Mouse (Mus musculus) heart, postnatal 0 days (tissue): ENCODE data around the gene Zfp280d. TPM values are rescaled to one million over a fixed set of nuclear protein-coding genes. Genes with fewer than 3 reads are reported as not detected.

ENCODE experiments used
- ATAC-seq: fragments of 200-750 bp; cut with Nextera tagmentation; 2 replicates; pipeline ENCODE4 v1.8.0; 2017; ENCODE audit warnings: low read depth, moderate number of reproducible peaks, moderate library complexity; ENCODE audit not compliant: insufficient read depth
- DNase-seq: peaks from one replicate; pipeline ENCODE4 v3.0.0-alpha.2; 2016; ENCODE audit warnings: low spot score
- H3K27ac ChIP-seq: fragments of 300-500 bp; sonication (generic); 2 replicates; pipeline ENCODE4 v1.5.1; 2014; ENCODE audit warnings: low read depth, mild to moderate bottlenecking
- H3K27me3 ChIP-seq: fragments of 300-500 bp; sonication (generic); 2 replicates; pipeline ENCODE4 v1.6.1; 2014; ENCODE audit warnings: low read length, mixed read lengths; ENCODE audit not compliant: control insufficient read depth, insufficient read depth
- H3K36me3 ChIP-seq: fragments of 300-500 bp; sonication (generic); replicated peaks from 2 replicates; pipeline ENCODE4 v1.6.1; 2014; ENCODE audit warnings: low read length, mixed read lengths; ENCODE audit not compliant: control insufficient read depth, insufficient read depth
- H3K4me1 ChIP-seq: fragments of 300-500 bp; sonication (generic); 2 replicates; pipeline ENCODE4 v1.6.1; 2014; ENCODE audit warnings: antibody characterized with exemption; ENCODE audit not compliant: control insufficient read depth, insufficient read depth
- H3K4me2 ChIP-seq: fragments of 300-500 bp; sonication (generic); 2 replicates; pipeline ENCODE4 v1.6.1; 2014; ENCODE audit warnings: low read depth, mild to moderate bottlenecking, low read length, moderate library complexity
- H3K4me3 ChIP-seq: fragments of 300-500 bp; sonication (generic); 2 replicates; pipeline ENCODE4 v1.5.1; 2014; ENCODE audit warnings: low read depth, low read length
- H3K9ac ChIP-seq: fragments of 300-500 bp; sonication (generic); replicated peaks from 2 replicates; pipeline ENCODE4 v1.6.1; 2014; ENCODE audit warnings: low read depth, low read length, mixed read lengths
- H3K9me3 ChIP-seq: fragments of 300-500 bp; sonication (generic); replicated peaks from 2 replicates; pipeline ENCODE4 v1.6.1; 2016; ENCODE audit warnings: low read length; ENCODE audit not compliant: control insufficient read depth
- CTCF ChIP-seq: IDR thresholded peaks from 2 replicates; pipeline ENCODE4 v1.5.1; 2016; ENCODE audit warnings: antibody characterized with exemption, control low read depth, low read depth
- EP300 ChIP-seq: IDR thresholded peaks from 2 replicates; pipeline ENCODE4 v1.6.1; 2016; ENCODE audit warnings: antibody characterized with exemption, low read depth
- WGBS: fragments of 180-500 bp; shearing (Covaris S2); extraction: QIAGEN DNeasy Blood & Tissue Kit; methylation state at CpG from one replicate; pipeline ENCODE4 v1.1.7; 2014; 5-methylcytosine and 5-hydroxymethylcytosine counted together
- polyA plus RNA-seq: library from polyadenylated mRNA; unstranded; fragments of >200 nt; fragmentation: Nextera tagmentation; extraction: Ambion mirVana; gene quantifications from 2 replicates; pipeline ENCODE4 v1.2.1, GENCODE M21; 2015
- total RNA-seq: library from RNA; depleted of rRNA; stranded (reverse); fragments of >200 nt; gene quantifications from 2 replicates; pipeline ENCODE4 v1.2.3, GENCODE M21; 2014; ENCODE audit warnings: low replicate concordance

Gene Zfp280d
- total and polyA plus RNA-seq, 2 experiments from 2014 or later = 15.5 to 40.9 TPM

DNA sequence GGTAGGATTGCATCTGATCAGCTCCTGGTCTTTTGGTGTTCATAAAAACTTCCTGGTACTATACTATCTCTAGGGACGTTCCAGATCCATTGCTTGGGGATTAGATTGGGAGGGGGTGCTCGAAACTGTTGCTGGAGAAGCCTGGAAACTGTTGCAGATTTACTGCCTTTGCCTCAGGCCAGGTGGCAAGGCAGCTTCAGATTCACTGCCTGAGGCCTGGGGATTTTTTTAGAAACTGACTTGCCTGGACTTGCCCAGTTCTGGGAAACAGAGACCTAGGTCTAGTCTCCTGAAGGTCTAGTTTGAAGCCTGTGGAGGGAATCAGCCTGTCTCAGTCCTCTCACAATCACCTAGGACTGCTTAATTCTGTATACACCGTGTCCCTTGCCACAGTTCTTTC lies 9.8 kb upstream of the Zfp280d start:
- ATAC-seq (no peak), DNase-seq (no peak)
- no peak overlapping the region for H3K27ac ChIP-seq
- TF ChIP-seq CTCF (no peak), EP300 (no peak)
- no peaks in the 10 kb centered on the region for H3K36me3 ChIP-seq
- H3K4me3 ChIP-seq = no peak overlapping the region
- no peak overlapping the region for H3K9ac ChIP-seq
- H3K27me3 ChIP-seq = no peaks in the 10 kb centered on the region
- 70% methylated on average over 3 of the region's 3 CpGs for WGBS
- 0 out of 2 replicates have a peak, but pooled peaks cover 3% of the 10 kb centered on the region for H3K9me3 ChIP-seq
- H3K4me1 ChIP-seq = no peaks in the 10 kb centered on the region
- no peak overlapping the region for H3K4me2 ChIP-seq

GRCm38 (mm10) chr9:72270146-72270545 lies 4.5 kb upstream of the Zfp280d start:
- Histone ChIP-seq H3K4me2 (no peak overlapping the region), H3K36me3 (no peaks in the 10 kb centered on the region), H3K4me3 (no peak overlapping the region), H3K27ac (no peak overlapping the region), H3K27me3 (no peaks in the 10 kb centered on the region), H3K4me1 (no peaks in the 10 kb centered on the region), H3K9ac (no peak overlapping the region), H3K9me3 (0 out of 2 replicates have a peak, but pooled peaks cover 3% of the 10 kb centered on the region)
- WGBS = 86% methylated on average over 1 of the region's 1 CpGs
- ATAC-seq (no peak), DNase-seq (no peak)
- TF ChIP-seq EP300 (no peak), CTCF (no peak)

DNA sequence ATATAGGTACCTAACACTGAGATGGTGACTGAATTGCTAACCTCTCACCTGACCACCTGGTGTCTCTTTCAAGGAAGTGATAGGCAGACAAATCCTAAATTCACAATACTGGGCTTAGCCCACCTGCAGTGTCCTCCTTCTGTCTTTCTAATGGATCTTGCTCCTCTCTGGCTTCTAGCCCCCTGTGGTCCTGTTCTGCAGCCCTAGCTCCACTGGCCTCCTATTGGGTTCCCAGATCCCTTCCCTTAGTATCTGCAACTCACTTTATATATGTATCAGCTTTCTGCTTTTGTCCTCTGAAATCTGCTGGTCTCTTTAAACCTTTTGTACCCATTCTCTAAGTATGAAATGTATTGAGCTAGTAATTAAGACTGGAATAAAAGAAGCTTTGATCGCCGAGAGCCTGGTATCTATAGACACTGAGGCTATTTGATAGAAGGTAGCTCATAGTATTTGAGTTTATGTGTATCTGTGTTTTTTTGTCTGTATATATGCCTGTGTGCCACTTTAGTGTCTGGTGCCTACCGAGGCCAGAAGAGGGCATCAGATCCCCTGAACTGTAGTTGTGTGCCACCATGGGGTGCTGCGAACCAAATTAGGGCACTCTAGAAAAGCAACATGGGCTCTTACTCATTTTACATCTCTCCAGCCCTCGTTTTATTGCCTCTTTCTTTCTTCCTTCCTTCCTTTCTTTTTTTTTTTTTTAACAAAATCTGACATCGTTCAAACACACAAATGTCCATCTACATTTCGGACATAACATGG lies 832 bp upstream of the Zfp280d start:
- H3K27me3 ChIP-seq = no peaks in the 10 kb centered on the region

GRCm38 (mm10) chr9:72275101-72275978 lies 680 bp downstream of the Zfp280d start:
- Histone ChIP-seq H3K36me3 (no peaks in the 10 kb centered on the region), H3K4me2 (peak overlapping the region; percentile 60), H3K9me3 (no peaks in the 10 kb centered on the region), H3K4me3 (peak overlapping the region; percentile 64), H3K27ac (peak overlapping the region; percentile 95), H3K4me1 (0 out of 2 replicates have a peak, but pooled peaks cover 5% of the 10 kb centered on the region), H3K27me3 (no peaks in the 10 kb centered on the region), H3K9ac (peak overlapping the region; percentile 92)
- ATAC-seq (peak; percentile 82), DNase-seq (peak; percentile 40)
- 1% methylated on average over 43 of the region's 70 CpGs for WGBS
- TF ChIP-seq EP300 = no peak
- TF ChIP-seq CTCF = no peak

More for the DNA sequence above, 832 bp upstream of the Zfp280d start:
- no peak overlapping the region for H3K4me3 ChIP-seq
- no peaks in the 10 kb centered on the region for H3K9me3 ChIP-seq
- DNase-seq (no peak), ATAC-seq (no peak)
- WGBS = 86% methylated on average over 7 of the region's 7 CpGs
- no peak for TF ChIP-seq CTCF
- TF ChIP-seq EP300 = no peak
- no peak overlapping the region for H3K9ac ChIP-seq
- no peaks in the 10 kb centered on the region for H3K36me3 ChIP-seq
- no peak overlapping the region for H3K27ac ChIP-seq
- 0 out of 2 replicates have a peak, but pooled peaks cover 5% of the 10 kb centered on the region for H3K4me1 ChIP-seq
- no peak overlapping the region for H3K4me2 ChIP-seq

- Histone ChIP-seq H3K4me2 (peak overlapping the region; percentile 60), H3K4me1 (0 out of 2 replicates have a peak, but pooled peaks cover 5% of the 10 kb centered on the region), H3K36me3 (no peaks in the 10 kb centered on the region), H3K4me3 (peak overlapping the region; percentile 64), H3K27me3 (no peaks in the 10 kb centered on the region), H3K9ac (peak overlapping the region; percentile 92), H3K9me3 (no peaks in the 10 kb centered on the region), H3K27ac (peak overlapping the region; percentile 95)
- no peak for TF ChIP-seq EP300
- TF ChIP-seq CTCF = no peak
- DNase-seq = peak; percentile 34
- WGBS = 19% methylated on average over 8 of the region's 8 CpGs
- no peak for ATAC-seq
These were observed 1.4 kb downstream of the Zfp280d start for GRCm38 (mm10) chr9:72275979-72276500.
